Mouse (Mus musculus): ENCODE results near the gene Fcer1g. TPM values are rescaled to one million over a fixed set of nuclear protein-coding genes. Genes with fewer than 3 reads are reported as not detected.

Gene Fcer1g
- polyA plus RNA-seq, 1 experiment from 2014 or later: 30.1 TPM

GRCm38 (mm10) chr1:171212854-171213253, 21.3 kb downstream of the Fcer1g start:
- Histone ChIP-seq H3K4me3 (replicated peaks; ENCODE audit: low read length) (no peak overlapping the region), H3K4me2 (replicated peaks) (no peak overlapping the region), H3K27ac (no peak overlapping the region), H3K27me3 (ENCODE audit: control insufficient read depth, insufficient read depth, low read length) (no peaks in the 10 kb centered on the region), H3K36me3 (replicated peaks; ENCODE audit: control insufficient read depth, insufficient read depth) (no peaks in the 10 kb centered on the region; the same call in 1 of the 2 replicates), H3K9ac (no peak overlapping the region), H3K9me3 (ENCODE audit: control insufficient read depth, low read length) (no peaks in the 10 kb centered on the region), H3K4me1 (replicated peaks; ENCODE audit: control insufficient read depth, insufficient read depth, low read length) (no peaks in the 10 kb centered on the region)
- WGBS: 50% methylated on average over 3 of the region's 3 CpGs
- ATAC-seq (ENCODE audit: low FRiP score) (no peak), DNase-seq (ENCODE audit: low spot score) (no peak)

GRCm38 (mm10) chr1:171209409-171209808, 24.8 kb downstream of the Fcer1g start:
- Histone ChIP-seq H3K27me3 (ENCODE audit: control insufficient read depth, insufficient read depth, low read length) (no peaks in the 10 kb centered on the region), H3K4me2 (replicated peaks) (no peak overlapping the region), H3K4me1 (replicated peaks; ENCODE audit: control insufficient read depth, insufficient read depth, low read length) (no peaks in the 10 kb centered on the region), H3K9ac (no peak overlapping the region), H3K4me3 (replicated peaks; ENCODE audit: low read length) (no peak overlapping the region), H3K27ac (no peak overlapping the region), H3K36me3 (replicated peaks; ENCODE audit: control insufficient read depth, insufficient read depth) (no peaks in the 10 kb centered on the region), H3K9me3 (ENCODE audit: control insufficient read depth, low read length) (no peaks in the 10 kb centered on the region)
- DNase-seq (ENCODE audit: low spot score) (no peak), ATAC-seq (ENCODE audit: low FRiP score) (no peak)
- WGBS: 25% methylated on average over 4 of the region's 4 CpGs

- WGBS: 55% methylated on average over 6 of the region's 6 CpGs
Measured at GRCm38 (mm10) chr1:171205704-171206493, 28.3 kb downstream of the Fcer1g start.

GRCm38 (mm10) chr1:171204249-171204644, 29.9 kb downstream of the Fcer1g start:
- no peaks in the 10 kb centered on the region for H3K36me3 ChIP-seq (replicated peaks; ENCODE audit: control insufficient read depth, insufficient read depth)
- DNase-seq (ENCODE audit: low spot score) (no peak), ATAC-seq (ENCODE audit: low FRiP score) (no peak)
- no peak overlapping the region for H3K27ac ChIP-seq
- no peaks in the 10 kb centered on the region for H3K9me3 ChIP-seq (ENCODE audit: control insufficient read depth, low read length)
- H3K27me3 ChIP-seq (ENCODE audit: control insufficient read depth, insufficient read depth, low read length): no peaks in the 10 kb centered on the region
- no peaks in the 10 kb centered on the region for H3K4me1 ChIP-seq (replicated peaks; ENCODE audit: control insufficient read depth, insufficient read depth, low read length)
- no peak overlapping the region for H3K9ac ChIP-seq
- no peak overlapping the region for H3K4me3 ChIP-seq (replicated peaks; ENCODE audit: low read length)
- H3K4me2 ChIP-seq (replicated peaks): no peak overlapping the region
- WGBS: 65% methylated on average over 7 of the region's 7 CpGs

More at GRCm38 (mm10) chr1:171205704-171206493, 28.3 kb downstream of the Fcer1g start:
- H3K4me2 ChIP-seq (replicated peaks): no peak overlapping the region
- no peak overlapping the region for H3K4me3 ChIP-seq (replicated peaks; ENCODE audit: low read length)
- H3K36me3 ChIP-seq (replicated peaks; ENCODE audit: control insufficient read depth, insufficient read depth): no peaks in the 10 kb centered on the region
- no peak for ATAC-seq (ENCODE audit: low FRiP score)
- H3K4me1 ChIP-seq (replicated peaks; ENCODE audit: control insufficient read depth, insufficient read depth, low read length): no peaks in the 10 kb centered on the region
- H3K27me3 ChIP-seq (ENCODE audit: control insufficient read depth, insufficient read depth, low read length): no peaks in the 10 kb centered on the region
- H3K9me3 ChIP-seq (ENCODE audit: control insufficient read depth, low read length): no peaks in the 10 kb centered on the region
- no peak for DNase-seq (ENCODE audit: low spot score)
- H3K27ac ChIP-seq: no peak overlapping the region
- no peak overlapping the region for H3K9ac ChIP-seq

GRCm38 (mm10) chr1:171203471-171204248, 30.5 kb downstream of the Fcer1g start:
- DNase-seq (ENCODE audit: low spot score) (no peak), ATAC-seq (ENCODE audit: low FRiP score) (no peak)
- no peaks in the 10 kb centered on the region for H3K36me3 ChIP-seq (replicated peaks; ENCODE audit: control insufficient read depth, insufficient read depth)
- no peak overlapping the region for H3K9ac ChIP-seq
- H3K4me2 ChIP-seq (replicated peaks): no peak overlapping the region
- 60% methylated on average over 10 of the region's 11 CpGs for WGBS
- no peaks in the 10 kb centered on the region for H3K9me3 ChIP-seq (ENCODE audit: control insufficient read depth, low read length)
- no peaks in the 10 kb centered on the region for H3K4me1 ChIP-seq (replicated peaks; ENCODE audit: control insufficient read depth, insufficient read depth, low read length)
- no peak overlapping the region for H3K27ac ChIP-seq
- no peak overlapping the region for H3K4me3 ChIP-seq (replicated peaks; ENCODE audit: low read length)
- no peaks in the 10 kb centered on the region for H3K27me3 ChIP-seq (ENCODE audit: control insufficient read depth, insufficient read depth, low read length)

- Histone ChIP-seq H3K4me1 (replicated peaks; ENCODE audit: control insufficient read depth, insufficient read depth, low read length) (peaks cover 7% of the 10 kb centered on the region; the same call in 1 of the 2 replicates), H3K9me3 (ENCODE audit: control insufficient read depth, low read length) (no peaks in the 10 kb centered on the region), H3K9ac (no peak overlapping the region), H3K4me2 (replicated peaks) (no peak overlapping the region), H3K4me3 (replicated peaks; ENCODE audit: low read length) (no peak overlapping the region), H3K36me3 (replicated peaks; ENCODE audit: control insufficient read depth, insufficient read depth) (no peaks in the 10 kb centered on the region), H3K27me3 (ENCODE audit: control insufficient read depth, insufficient read depth, low read length) (peaks cover 18% of the 10 kb centered on the region), H3K27ac (no peak overlapping the region)
- no peak for DNase-seq (ENCODE audit: low spot score)
- 100% methylated on average over 1 of the region's 1 CpGs for WGBS
- ATAC-seq (ENCODE audit: low FRiP score): no peak
Measured at GRCm38 (mm10) chr1:171200769-171201168, 33.4 kb downstream of the Fcer1g start.

- H3K4me2 ChIP-seq (replicated peaks): no peak overlapping the region
- DNase-seq (ENCODE audit: low spot score) (no peak), ATAC-seq (ENCODE audit: low FRiP score) (no peak)
- peaks cover 22% of the 10 kb centered on the region for H3K27me3 ChIP-seq (ENCODE audit: control insufficient read depth, insufficient read depth, low read length)
- H3K27ac ChIP-seq: no peak overlapping the region
- no peak overlapping the region for H3K4me3 ChIP-seq (replicated peaks; ENCODE audit: low read length)
- peaks cover 11% of the 10 kb centered on the region for H3K4me1 ChIP-seq (replicated peaks; ENCODE audit: control insufficient read depth, insufficient read depth, low read length)
- WGBS: 68% methylated on average over 1 of the region's 1 CpGs
- H3K9me3 ChIP-seq (ENCODE audit: control insufficient read depth, low read length): no peaks in the 10 kb centered on the region
- no peaks in the 10 kb centered on the region for H3K36me3 ChIP-seq (replicated peaks; ENCODE audit: control insufficient read depth, insufficient read depth)
- H3K9ac ChIP-seq: no peak overlapping the region
Measured at GRCm38 (mm10) chr1:171199532-171199931, 34.6 kb downstream of the Fcer1g start.

GRCm38 (mm10) chr1:171195887-171196397, 38.2 kb downstream of the Fcer1g start, which contains the start of gene Pcp4l1:
Gene Pcp4l1, minus strand, starts transcription at chr1:171196268.
- Histone ChIP-seq H3K9ac (peak within 1 kb of the TSS; percentile 66), H3K4me3 (replicated peaks; ENCODE audit: low read length) (peak within 1 kb of the TSS; percentile 61), H3K4me1 (replicated peaks; ENCODE audit: control insufficient read depth, insufficient read depth, low read length) (peaks cover 23% of the 10 kb centered on the region), H3K9me3 (ENCODE audit: control insufficient read depth, low read length) (no peaks in the 10 kb centered on the region), H3K27me3 (ENCODE audit: control insufficient read depth, insufficient read depth, low read length) (peaks cover 36% of the 10 kb centered on the region), H3K27ac (no peak within 1 kb of the TSS), H3K4me2 (replicated peaks) (peak within 1 kb of the TSS; percentile 98), H3K36me3 (replicated peaks; ENCODE audit: control insufficient read depth, insufficient read depth) (no peaks in the 10 kb centered on the region)
- DNase-seq (ENCODE audit: low spot score) (peak; percentile 61), ATAC-seq (ENCODE audit: low FRiP score) (peak; percentile 80)
- WGBS: under 1% methylated on average over 33 of the region's 33 CpGs
